Mouse (Mus musculus) adrenal gland, adult 18-20 months (tissue): Measurements from ENCODE around the gene Ntmt1. TPM values are rescaled to one million over a fixed set of nuclear protein-coding genes. Genes with fewer than 3 reads are reported as not detected.

Experiments
- DNase-seq, 2 experiments: peaks; one replicate each; pipeline ENCODE4 v3.0.0; 2021 to 2022; ENCODE audit warnings: low spot score in 2 of 2
- total RNA-seq, 2 experiments: library from RNA; stranded (reverse); gene quantifications; 1 replicate in 1 of 2; 2 replicates in 1 of 2; pipeline ENCODE4 v1.2.3; 2021

Gene Ntmt1
- total RNA-seq, 2 experiments from 2014 or later, result 35.2 to 42.8 TPM

DNA sequence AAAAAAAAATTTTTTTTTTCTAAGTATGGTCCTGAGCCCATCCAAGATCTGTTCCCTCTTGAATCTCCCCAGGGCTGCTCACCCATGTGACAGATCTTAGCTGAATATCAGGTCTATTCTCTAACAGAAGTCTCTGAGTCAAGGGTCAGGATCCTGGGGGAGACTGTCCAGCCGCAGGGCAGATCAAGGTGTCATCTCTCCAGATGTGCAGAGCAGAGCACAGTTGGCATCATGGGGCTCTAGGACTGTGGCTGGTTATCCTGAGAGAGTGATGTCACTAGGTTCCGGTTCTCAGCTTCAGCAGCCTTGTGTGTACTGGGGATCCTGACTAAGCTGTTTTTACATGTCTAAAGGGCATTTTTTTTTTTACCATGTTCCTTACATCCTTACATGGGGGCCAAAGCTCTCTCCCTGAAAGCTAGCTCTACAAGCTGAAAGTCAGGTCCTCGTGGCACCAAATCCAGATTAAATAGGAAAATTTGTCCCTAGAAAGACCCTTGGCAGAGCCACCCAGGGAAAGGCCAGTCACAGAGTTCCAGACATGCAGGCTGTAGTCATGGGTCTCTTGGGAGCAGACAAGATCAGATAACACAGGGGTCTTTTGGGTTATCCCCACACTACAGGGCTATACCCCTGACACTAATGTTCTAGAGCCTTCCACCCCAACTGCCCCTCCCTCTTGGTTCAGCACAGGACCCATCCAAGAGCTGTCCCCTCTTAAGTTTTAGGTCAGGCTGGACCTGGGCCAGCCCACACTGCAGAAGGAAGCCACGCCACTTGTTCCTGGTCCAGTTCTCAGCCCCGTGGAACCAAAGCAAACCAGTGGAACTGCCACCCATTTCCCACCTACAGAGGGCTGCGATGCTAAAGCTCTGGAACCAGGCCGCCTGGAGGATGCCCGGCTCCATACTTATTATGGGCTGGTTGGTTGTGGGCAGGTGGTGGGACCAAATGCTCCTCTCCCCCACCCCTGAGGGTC, 25.0 kb upstream of the Ntmt1 start:
- DNase-seq, result no peak

DNA sequence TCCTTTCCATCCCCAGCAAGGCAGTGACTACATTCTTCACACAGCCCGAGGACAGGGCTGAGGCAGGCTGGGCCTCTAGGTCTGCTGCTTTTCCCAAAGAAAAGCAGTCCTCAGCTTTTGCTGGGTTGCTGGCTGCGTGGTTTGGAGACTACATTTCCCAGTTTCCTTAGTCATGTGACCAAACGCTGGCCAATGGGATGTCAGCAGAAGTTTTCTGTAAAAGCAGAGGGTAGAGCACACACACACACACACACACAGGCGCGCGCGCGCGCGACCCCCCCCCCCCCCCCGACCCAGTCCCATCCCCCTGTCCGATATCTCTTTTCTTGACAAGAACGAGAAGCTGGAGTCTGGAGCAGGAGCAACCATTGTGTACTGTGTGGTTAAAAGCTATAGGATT, 24.3 kb upstream of the Ntmt1 start:
- DNase-seq, result peak in 1 of 2 experiments; percentile 55

DNA sequence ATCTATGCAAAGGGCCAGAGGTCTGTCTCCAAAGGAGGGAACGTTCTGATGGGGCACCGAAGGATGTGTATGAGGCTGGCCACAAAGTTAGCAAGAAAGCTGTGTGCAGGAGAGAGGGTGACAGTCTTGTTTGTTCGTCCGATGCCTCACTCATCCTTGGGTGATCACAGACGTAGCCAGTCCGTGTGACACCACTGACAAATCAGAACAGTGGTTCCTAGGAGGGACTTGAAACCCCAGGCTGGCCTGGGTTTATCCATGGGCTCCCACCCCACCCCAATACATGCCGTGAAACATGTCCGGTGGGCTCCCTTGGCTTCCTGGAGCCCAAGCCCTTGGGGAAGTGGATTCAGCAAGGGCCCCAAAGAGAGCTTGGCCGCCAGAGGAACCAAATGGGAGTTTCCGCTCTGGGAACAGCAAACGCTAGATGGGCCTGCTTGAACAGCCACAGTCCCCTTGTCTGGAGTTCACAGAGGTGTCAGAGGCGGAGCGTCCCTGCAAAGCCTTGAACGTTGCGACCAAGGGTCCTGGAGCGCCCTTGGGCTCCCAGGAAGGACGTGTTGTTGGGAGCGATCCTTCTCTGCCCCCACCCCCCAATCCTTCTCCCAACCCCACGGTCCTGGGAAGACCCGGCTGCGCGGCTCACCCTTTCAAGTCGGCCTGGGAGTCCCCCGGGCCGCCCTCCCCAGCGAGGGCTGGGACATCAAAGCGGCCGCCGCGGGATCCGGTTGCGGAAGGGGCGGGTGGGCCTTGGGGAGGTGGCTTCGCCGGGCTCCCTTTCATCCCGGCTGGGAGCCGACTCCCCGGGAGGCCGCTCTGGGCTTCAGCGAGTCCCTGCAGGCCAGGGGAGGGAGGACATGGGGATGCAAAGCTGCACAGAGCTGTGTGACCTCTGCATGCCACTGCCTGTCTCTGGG, 23.3 kb upstream of the Ntmt1 start:
- DNase-seq, result peak; percentile 59 to 60

DNA sequence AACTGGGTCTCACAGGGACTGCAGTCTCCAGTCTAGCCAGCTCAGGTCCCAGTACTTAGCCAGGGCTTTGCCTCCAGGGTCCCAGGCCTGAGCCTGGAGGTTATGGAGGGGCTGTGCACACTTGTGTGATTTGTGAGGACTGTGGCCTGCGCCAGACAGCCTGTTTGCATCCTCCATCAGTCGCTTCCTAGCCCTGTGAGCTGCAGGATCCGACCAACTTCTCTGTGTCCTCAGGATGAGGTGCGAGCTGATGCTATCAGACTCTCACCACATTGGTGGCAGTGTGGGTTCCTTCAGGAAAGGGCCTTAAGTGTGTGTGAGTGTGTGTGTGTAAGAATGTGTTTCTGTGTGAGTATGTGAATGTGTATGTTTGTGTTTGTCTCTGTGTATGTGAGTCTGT, 20.2 kb upstream of the Ntmt1 start:
- DNase-seq, result no peak

DNA sequence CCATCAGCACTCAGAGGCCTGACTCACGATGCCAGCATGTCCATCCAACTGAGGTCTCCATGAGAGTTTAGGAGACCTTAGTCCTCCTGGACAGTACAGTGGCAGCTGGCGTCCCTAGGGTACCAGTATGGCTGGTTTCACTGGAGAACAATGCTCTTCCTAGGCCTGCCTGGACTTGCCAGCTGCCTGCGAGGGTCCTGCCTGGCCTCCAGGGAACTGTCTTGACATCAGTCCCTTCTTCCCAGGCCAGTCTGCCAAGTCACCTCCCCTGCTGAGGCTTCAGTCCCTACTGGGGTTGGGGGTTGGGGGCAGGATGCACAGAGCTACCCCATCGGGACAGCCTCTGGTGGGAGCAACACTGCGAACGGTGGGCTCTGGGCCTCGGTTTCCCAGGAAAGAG, 15.6 kb upstream of the Ntmt1 start:
- no peak for DNase-seq

DNA sequence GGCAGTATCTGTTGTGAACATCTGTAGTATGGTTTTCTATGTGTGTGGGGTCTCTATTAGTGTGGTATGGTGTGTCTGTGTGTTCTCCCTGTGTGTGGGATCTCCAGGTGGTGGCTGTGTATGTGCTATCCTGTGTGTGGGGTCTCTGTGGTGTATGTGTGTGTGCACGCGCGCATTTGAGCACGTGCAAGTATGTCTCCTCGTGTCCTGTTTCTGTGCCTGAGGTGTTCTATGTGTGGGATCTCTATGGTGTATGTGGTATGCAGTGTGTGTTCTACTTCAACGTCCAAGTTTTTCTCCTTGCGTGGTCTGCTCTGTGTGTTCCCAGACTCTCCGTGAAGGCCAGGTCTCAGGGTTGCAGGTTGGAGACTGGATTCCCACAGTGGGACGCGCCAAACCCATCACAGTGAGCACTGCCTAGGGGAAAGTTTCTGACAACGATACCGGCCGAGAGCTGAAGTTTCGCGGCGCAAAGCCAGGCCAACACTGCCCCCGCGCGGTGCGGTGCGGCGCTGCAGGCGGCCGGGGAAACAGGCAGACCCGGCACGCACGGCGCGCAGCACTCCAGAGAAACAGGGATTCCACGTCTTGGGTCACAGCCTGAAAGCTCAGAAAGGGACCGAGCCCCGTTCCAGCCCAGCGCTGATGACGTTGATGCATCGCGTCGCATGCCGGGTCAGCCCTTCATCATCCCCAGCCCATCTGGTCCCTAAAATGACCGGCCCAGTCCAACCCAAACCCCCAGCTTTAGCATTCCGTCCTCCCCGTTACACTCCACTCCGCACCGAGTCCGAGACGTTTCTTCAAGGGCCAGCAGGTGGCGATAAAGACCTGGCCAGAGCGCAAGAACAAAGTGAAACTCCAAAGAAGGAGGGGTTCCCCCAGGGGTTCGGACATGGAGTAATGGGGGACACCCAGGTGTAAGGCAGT, 13.2 kb upstream of the Ntmt1 start:
- DNase-seq, result peak; percentile 99 to 100

DNA sequence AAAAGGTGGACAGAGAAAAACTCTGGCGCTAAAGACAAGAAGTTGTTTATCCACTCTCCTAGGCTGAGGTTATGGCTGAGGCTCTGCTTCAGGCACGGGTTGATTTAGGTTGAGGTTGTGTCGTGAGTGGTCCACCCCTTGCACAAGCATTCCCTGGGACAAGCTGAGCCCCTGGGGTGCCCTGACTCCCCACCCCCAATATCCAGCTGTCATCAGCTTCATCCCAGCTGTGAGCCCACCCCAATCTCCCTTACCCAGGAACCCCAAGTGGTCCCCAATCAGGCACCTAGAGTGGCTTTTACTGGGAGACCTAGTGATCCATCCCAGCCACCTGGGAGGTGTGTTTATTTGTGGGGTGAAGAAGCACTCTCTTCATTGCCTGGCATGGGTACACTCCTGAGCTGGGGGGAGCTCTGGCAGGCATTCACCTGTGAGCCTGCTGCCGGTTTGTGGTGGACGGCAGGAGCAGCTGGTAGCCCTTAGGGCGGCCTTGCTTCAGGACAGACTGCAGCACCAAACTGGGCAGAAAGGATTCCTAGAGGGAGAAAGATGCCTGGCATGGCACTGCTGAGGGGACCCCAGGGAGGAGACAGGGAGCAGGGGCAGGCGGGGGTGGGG, 12.2 kb upstream of the Ntmt1 start:
- no peak for DNase-seq

DNA sequence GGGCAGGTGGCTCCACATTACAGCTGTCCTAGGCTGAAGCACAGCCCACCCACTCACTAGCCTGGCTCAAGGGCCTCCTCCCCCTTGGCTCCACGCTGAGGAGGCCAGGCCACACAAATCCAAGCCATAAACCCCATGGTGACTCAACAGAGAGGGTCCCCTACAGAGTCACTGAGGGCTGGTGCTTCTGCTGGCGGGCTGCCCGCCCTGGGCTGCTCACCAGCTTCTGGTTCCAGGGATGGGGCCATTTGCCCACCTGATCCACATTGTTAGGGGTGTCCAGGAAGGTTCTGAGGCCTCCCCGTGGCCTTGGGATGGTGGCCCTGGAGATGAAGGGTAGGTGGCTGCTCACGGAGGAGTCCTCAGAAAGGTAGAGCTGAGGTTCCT, 11.7 kb upstream of the Ntmt1 start:
- no peak for DNase-seq

DNA sequence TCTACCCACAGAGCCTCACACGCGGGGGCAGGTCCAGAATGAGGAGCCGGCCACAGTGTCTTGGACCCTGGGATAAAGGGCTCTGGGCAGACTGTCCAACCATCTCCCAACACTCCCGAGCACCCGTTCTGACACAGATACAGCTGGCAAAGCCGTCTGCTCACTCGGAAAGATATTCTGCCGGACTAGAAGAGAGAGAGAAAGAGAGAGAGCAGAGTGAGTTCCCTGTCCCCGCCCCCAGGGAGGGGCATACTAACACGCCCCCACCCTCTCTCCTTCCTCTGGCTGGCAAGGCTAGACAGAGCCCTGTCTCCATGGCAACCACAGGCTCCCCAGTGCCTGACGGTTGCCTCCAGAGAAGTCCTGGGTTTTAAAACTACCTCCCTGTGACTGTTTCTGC, 11.2 kb upstream of the Ntmt1 start:
- DNase-seq, result peak; percentile 57 to 63

DNA sequence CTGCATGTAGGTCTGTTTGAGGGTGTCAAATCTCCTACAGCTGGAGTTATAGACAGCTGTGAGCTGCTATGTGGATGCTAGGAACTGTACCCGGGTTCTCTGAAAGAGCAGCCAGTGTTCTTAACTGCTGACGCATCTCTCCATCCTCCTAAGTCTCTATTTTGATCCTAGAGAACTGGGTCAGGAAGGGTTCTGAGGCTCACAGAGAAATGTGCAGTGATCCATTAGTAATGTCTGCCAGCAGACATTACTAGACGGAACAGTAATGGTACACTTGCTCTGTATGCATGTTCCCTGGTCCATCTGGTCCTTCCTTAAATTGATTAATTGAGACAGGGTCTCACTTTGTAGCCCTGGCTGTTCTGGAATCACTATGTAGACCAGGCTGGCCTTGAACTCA, 8.2 kb upstream of the Ntmt1 start:
- DNase-seq, result no peak

DNA sequence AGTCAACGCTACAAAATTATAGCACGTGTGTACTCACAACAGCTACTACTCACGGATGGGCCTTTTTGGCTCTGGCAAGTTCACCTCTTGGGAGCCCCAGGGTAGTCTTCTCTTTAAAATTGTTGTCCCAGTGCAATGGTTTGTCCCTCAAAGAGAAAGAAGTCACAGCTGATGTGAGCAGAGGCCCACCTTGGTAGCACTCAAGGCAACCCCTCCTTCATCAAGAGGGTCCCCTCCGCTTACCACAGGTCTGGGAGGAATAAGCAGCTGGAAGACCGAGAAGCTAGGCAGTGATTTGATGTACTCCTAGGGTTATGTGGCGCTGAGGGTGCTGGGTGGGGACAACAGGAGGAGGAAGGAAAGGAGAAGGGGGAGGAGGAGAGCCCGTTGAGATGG, 7.0 kb upstream of the Ntmt1 start:
- no peak for DNase-seq

DNA sequence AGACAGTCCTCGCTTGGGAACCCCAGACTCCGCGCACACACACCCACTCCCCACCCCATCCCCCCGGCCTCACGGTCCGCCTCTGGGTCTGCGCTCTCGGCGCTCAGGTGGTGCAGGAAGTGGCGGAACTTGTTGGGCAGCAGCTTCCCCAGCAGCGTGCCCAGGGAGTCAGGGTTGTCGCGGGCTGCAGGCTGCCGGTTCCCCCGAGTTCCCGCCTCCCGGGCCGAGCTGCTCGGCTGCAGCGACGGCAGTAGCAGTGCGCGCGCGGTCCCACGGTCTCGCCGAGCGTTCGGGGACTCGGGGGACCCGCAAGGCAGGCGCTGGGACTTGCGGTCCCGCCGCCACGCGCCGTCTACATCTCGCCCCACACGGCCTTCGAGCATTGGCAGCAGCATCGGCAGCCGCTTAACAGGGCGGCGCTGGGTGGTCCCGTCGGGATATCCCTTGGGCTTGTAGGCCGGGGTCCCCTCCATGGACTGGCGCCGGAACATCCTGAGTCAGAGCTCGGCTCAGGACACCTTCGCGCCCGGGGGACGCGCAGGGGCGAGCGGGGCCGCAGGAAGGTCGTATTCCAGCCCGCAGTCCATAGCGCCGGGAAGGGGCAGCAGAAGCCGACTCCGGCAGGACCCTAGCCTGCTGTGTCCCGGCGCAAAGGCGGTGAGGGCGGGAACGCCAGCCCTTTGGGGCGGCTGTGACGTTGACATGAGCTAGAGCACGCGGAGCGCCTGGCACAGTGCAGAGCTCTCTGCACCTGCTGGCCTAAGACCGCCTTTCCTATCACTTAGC, 6.4 kb upstream of the Ntmt1 start:
- peak in 1 of 2 experiments; percentile 40 for DNase-seq

DNA sequence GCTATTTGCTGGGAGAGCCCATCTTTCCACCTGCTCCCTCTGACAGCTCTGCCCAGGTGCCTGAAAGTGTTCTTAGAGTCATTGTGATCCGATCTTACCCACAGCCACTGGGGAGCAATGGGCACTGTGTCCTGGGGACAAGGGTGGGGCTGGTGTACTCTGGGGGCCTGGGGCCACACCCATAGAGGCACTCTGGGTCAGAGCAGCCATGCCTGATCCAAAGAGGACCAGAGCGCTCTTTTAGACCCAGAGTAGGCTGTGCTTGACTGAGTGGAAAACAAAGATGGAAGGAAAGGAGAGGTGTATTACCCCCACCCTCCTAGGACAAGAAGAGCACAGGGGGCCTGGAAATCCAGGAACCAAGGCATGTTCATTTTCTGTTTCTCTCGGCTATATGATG, 4.0 kb upstream of the Ntmt1 start, which contains the start of gene 1700001O22Rik:
1700001O22Rik (minus strand) TSS at position 58 of the 400 bp plus-strand sequence.
- no peak for DNase-seq

DNA sequence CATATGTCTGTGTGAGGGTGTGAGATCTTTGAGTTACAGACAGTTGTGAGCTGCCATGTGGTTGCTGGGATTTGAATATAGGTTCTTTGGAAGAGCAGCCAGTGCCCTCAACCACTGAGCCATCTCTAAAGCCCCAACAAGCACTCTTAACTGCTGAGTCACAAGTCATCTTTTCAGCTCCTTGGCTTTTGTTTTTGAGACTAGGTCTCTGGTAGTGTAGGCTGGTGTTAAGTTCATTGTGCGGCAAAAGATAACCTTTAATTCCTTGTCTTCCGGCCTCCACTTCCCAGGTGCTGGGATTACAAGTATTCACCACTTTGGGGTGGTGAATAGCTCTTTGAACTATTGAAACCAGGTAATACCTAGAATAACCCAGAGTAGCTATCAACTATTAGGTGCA, 1.6 kb upstream of the Ntmt1 start:
- DNase-seq, result no peak

DNA sequence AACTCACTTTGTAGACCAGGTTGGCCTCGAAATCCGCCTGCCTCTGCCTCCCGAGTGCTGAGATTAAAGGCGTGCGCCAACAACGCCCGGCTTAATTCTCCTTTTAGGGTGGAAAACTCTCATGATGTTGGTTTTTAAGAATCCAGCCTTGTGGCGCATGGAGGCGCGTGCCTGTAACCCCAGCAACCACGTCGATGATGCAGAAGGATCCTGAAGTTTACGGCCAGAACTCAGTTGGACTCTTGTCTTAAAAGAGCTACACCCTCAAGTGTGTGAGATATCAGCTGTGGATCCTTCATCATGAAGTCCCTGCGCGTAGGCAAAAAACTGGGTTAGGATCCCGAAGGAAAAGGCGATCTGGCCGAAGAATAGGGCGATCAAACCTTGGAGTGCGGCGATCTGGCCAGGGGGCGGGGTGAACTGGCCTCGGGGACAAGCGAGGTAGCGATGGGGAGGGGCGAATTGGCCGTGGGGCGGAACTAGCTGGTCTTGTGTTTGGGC, 429 bp upstream of the Ntmt1 start:
- DNase-seq, result no peak

DNA sequence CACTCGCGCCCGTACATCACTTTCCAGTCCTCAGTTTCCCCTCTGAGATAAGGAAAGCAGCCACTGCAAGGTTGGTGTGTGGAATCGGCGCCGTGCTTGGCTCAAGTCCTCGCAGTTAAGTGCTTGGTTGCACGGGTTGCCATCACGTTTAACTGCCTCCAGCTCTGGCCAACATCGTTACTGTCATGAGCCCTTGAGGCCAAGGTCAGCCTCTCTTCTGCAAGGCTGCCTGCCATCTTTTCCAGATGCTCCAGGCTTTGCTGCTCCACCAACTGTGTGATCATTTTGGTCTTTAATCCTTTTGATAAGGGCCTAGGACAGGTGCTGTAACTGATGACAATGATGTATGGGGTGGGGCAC, 650 bp downstream of the Ntmt1 start:
- DNase-seq, result peak in 1 of 2 experiments; percentile 31

DNA sequence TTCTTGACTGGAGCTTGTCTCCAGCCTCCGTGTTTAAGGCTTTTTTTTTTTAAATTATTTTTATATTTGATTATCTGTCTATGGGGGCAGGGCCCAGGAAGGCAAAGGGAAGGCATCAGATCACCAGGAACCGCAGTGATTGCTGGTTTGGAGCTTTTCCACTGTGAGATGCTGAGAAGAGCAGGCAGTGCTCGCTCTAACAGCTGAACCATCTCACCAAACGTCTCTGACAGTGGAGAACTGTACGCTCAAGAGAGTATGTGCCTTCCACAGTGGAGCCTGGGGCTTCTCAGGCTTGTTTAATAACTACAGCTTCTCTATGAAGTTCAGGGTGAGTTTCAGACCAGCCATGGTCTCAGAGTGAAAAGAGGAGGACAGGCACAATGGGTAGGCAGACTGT, 1.9 kb downstream of the Ntmt1 start:
- no peak for DNase-seq

DNA sequence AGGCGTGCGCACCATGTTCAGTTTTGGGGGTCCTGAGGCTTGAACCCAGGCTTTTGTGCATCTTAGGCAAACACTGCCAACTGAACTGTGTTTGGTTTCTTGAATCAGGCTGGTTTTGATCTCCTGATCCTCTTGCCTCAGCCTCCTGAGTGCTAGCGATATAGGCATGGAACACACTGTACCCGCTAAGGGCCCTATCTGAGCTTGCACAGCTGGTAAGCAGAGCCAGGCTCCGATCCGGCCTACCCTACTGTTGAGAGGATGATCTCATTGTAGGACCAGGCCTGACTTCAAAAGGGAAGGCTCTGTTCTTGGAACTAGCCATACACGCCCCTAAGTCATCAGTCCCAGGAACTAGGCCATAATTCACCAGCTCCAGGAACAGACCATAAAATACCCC, 2.9 kb downstream of the Ntmt1 start:
- no peak for DNase-seq

DNA sequence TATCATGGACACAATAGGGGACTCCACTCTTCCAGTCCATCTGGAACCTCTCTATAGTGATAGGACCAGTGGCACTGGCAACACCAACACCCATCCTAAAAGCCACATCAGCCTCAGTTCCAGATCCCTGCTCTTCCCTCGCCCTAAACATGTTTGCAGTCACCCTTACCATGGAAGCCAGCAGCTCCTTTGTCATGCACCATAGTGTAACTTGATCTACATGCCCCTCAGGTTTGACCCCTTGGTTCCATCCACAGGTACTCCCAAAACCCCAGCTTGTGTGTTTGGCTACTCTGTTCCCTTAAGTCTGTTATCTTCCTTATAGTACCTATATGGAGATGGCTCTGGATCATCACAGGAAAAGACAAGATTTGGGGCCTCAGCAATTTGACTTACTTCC, 8.8 kb downstream of the Ntmt1 start:
- no peak for DNase-seq
